Mouse (Mus musculus) adrenal gland, postnatal 4 days (tissue): Measurements from ENCODE around the gene Lrrc41. TPM values are rescaled to one million over a fixed set of nuclear protein-coding genes. Genes with fewer than 3 reads are reported as not detected.

Experiments used
- DNase-seq, 2 experiments: peaks; one replicate each; pipeline ENCODE4 v3.0.0; 2021 to 2022; ENCODE audit warnings: low spot score in 2 of 2, mixed read lengths in 2 of 2
- total RNA-seq, 2 experiments: library from RNA; stranded (reverse); gene quantifications; 2 replicates each; pipeline ENCODE4 v1.2.3; 2021

Lrrc41 gene
- total RNA-seq, 2 experiments from 2014 or later = 70.4 to 74.7 TPM

GRCm38 (mm10) chr4:116076369-116077231, 1.5 kb downstream of the Lrrc41 start:
- peak; percentile 28 to 31 for DNase-seq

- no peak for DNase-seq
Observed at GRCm38 (mm10) chr4:116077240-116078095, 2.4 kb downstream of the Lrrc41 start.

- no peak for DNase-seq
Observed at GRCm38 (mm10) chr4:116088510-116089249, 13.6 kb downstream of the Lrrc41 start.

- no peak for DNase-seq
Observed at GRCm38 (mm10) chr4:116096291-116096690, 21.2 kb downstream of the Lrrc41 start.

GRCm38 (mm10) chr4:116097211-116097610, 22.1 kb downstream of the Lrrc41 start:
- no peak for DNase-seq

GRCm38 (mm10) chr4:116100959-116101358, 25.9 kb downstream of the Lrrc41 start:
- DNase-seq = no peak

GRCm38 (mm10) chr4:116105278-116105677, 30.2 kb downstream of the Lrrc41 start:
- DNase-seq = no peak

GRCm38 (mm10) chr4:116110695-116111094, 35.6 kb downstream of the Lrrc41 start:
- DNase-seq = no peak

- no peak for DNase-seq
Observed at GRCm38 (mm10) chr4:116111486-116111885, 36.4 kb downstream of the Lrrc41 start.

GRCm38 (mm10) chr4:116122762-116123161, 47.7 kb downstream of the Lrrc41 start:
- DNase-seq = no peak

GRCm38 (mm10) chr4:116123602-116124519, 48.8 kb downstream of the Lrrc41 start, which contains the start of the genes Rad54l and Pomgnt1:
Gene Rad54l (minus strand): TSS chr4:116123690.
Gene Pomgnt1 (plus strand): TSS chr4:116123840.
- DNase-seq = peak; percentile 32 to 68

GRCm38 (mm10) chr4:116125803-116126386, 50.8 kb downstream of the Lrrc41 start:
- DNase-seq = no peak

- no peak for DNase-seq
Observed at GRCm38 (mm10) chr4:116127956-116128355, 52.9 kb downstream of the Lrrc41 start.

GRCm38 (mm10) chr4:116133126-116133525, 58.1 kb downstream of the Lrrc41 start:
- DNase-seq = no peak

- no peak for DNase-seq
Observed at GRCm38 (mm10) chr4:116134990-116135389, 59.9 kb downstream of the Lrrc41 start.

GRCm38 (mm10) chr4:116137421-116137996, 62.4 kb downstream of the Lrrc41 start:
- DNase-seq = no peak

GRCm38 (mm10) chr4:116140801-116141574, 65.9 kb downstream of the Lrrc41 start:
- no peak for DNase-seq

- DNase-seq = no peak
Observed at GRCm38 (mm10) chr4:116141736-116142135, 66.7 kb downstream of the Lrrc41 start.
